Mouse (Mus musculus) embryo, embryonic 10 days (tissue): ENCODE measurements around the gene Crybg2.

Experiments used
- DNase-seq: peaks from one replicate; pipeline ENCODE4 v3.0.0-alpha.2; 2015; ENCODE audit warnings: low spot score

Gene Crybg2

GRCm38 (mm10) chr4:134094923-134095547 lies 34.4 kb downstream of the Crybg2 start, which contains the start of gene Cd52:
Cd52 (minus strand) TSS chr4:134095082.
- no peak for DNase-seq

GRCm38 (mm10) chr4:134096120-134096519 lies 35.5 kb downstream of the Crybg2 start:
- DNase-seq: no peak

DNA sequence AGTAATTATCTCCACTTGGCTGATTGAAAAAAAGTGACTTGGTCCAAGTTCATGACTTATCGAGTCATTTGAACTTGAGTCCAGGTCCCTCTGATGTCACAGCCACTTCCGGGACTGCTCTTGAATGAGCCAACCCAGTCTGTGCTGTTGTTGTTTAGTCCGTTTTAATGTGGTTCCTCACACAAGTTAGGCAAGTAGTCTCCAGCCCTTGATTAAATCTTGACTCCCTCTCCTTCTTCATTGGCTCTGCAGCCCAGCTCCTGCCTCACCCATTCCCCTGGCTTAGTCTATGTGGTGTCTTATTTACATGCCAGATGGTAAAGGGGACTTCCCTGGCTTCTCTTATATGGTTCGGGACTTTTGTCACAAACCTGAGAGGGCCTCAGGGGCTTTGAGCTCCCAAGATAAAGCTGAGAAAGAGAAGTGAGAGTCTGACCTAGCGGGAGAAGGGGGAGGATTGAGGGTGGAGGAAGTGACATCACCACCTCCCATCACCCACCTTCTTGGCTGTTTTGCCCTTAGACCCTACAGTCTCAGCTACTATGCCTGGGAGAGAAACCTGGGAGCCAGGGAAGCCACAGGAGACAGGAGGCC lies 36.5 kb downstream of the Crybg2 start:
- no peak for DNase-seq

DNA sequence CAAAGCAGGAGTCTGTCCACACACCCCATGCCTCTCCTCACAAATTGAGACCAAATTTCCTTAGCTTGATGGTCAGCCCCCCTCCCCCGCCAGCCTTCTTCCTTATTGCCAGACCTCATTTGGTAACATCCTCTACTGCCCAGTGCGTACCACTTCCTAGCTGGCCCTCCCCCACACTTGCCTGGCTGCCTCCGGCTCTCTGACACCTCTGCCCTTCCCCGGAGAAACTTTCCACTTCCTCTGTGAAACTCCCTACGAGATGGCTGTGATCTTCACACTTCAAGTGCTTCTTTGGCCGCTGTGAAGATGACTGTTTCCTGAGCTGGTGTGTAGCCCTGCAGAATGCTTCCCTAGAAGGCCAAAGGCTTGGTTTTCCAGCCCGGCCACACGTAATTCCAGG lies 38.0 kb downstream of the Crybg2 start:
- DNase-seq: no peak

- no peak for DNase-seq
Observed at GRCm38 (mm10) chr4:134100245-134100644, 39.6 kb downstream of the Crybg2 start.

- DNase-seq: peak; percentile 95
Observed at GRCm38 (mm10) chr4:134101979-134102741, 41.5 kb downstream of the Crybg2 start, which contains the start of gene Ubxn11. Ubxn11 (plus strand) TSS chr4:134102570.

DNA sequence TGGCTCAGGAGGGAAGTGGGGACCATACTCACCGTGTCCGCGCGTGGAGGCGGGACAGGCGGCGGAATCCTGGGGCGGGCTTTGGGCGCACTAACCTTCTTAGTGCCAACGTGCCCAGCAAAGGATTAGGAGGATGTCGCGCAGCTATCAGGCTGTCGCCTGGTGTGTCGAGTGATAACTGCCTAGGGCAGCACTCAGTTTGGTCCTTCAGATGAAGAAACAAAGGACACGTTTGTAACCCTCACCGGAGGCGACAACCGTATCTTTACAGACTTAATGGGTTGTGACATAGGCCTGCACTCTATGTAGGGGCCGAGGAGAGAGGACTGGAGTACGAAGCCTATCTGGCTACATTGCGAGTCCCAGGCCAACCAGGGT lies 42.1 kb downstream of the Crybg2 start:
- DNase-seq: no peak

- DNase-seq: no peak
Observed at GRCm38 (mm10) chr4:134106105-134106504, 45.5 kb downstream of the Crybg2 start.

- DNase-seq: no peak
Observed at GRCm38 (mm10) chr4:134107730-134108129, 47.1 kb downstream of the Crybg2 start.

DNA sequence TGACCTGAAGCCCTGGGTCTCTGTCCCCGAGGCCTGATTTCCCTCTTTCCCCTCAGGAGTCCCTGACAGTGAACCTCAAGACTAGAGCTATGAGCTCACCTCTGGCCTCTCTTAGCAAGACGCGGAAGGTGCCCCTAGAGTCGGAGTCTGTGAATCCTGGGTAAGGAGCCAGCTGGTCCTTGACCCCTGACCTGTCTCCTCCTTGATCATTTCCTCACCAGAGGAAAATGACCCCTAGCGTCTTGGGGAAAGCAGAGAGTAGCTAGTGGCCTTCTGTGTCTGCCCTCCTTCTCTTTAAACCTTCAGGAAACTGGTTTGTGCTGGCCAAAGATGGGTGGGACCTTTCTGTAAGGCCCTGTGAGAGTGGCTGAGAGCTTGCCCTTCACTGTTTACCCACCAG lies 47.6 kb downstream of the Crybg2 start:
- peak; percentile 55 for DNase-seq

- no peak for DNase-seq
Observed at GRCm38 (mm10) chr4:134110653-134111052, 50.0 kb downstream of the Crybg2 start.

DNA sequence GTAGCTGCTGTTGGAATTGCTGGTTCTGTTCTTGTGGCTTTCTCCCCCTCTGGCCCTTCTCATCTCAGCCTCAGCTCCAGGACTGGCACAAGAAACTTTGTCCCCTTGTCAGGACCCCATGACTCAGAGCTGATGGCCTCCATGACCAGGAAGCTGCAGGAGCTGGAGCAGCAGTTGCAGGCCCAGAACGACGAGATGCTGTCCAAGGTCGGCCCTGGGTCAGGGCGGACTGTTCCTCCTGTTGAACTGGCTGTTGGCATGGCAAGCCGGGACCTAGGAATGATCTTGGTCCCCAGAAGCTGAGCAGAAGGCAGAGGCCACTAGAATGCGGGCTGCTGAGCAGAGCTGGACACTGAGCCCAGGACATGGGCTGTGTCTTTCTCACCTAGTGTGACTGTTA lies 51.8 kb downstream of the Crybg2 start:
- no peak for DNase-seq

- DNase-seq: peak; percentile 48
Observed at GRCm38 (mm10) chr4:134113356-134113994, 52.9 kb downstream of the Crybg2 start.

DNA sequence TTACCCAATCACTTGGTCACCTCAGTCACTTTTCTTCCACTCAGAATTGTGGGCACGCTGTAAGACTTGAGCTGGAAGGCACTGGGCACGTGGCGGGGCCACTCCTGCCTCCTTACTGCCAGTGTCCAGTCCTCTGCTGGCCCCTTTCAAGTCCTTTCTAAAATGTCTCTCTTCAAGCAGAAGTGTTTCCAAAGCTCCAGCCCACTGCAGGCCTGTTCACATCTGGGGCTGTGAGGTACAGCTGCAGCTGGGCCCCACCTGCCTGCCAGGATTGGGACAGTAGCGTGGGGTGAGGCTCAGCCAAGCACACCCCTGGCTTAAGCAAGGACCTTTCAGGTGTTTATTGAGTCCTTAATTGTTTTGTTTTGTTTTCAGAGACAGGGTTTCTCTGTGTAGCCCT lies 53.4 kb downstream of the Crybg2 start:
- no peak for DNase-seq

GRCm38 (mm10) chr4:134115215-134116144 lies 54.9 kb downstream of the Crybg2 start:
- DNase-seq: no peak

DNA sequence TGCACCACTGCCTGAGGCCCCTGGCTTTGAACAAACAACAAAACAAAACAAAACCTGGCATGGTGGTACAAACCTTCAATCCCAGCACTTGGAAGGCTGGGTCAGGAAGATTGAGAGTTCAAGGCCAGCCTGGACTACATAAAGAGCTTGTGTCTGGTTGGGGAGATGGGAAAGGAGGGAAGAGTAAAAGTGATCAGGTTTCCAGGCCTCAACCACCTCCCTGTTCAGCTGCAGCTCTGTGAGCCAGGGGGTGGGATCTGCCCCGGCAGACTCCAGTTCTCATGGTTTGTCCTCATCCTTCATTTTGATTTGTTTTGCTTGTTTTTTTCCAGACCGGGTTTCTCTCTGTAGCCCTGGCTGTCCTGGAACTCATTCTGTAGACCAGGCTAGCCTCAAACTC lies 55.9 kb downstream of the Crybg2 start:
- no peak for DNase-seq

DNA sequence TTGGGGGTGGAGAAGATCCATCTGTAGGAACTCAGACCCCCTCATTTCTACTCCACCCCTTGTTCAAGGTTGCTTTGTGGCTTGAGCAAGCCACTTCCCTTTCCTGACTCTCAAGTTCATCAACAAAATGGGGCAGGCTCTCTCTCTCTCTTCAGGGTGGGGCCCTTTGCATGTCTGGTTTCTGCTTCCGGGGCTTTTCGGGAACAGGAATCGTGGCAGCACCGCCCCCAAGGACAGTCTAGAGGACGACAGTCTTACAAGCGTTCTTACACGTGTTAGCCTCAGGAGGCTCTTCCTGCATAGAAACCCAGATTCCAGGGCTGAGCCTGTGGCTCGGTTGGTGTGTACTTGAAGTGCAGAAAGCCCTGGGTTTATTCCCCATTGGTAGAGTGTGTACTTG lies 56.4 kb downstream of the Crybg2 start:
- no peak for DNase-seq

DNA sequence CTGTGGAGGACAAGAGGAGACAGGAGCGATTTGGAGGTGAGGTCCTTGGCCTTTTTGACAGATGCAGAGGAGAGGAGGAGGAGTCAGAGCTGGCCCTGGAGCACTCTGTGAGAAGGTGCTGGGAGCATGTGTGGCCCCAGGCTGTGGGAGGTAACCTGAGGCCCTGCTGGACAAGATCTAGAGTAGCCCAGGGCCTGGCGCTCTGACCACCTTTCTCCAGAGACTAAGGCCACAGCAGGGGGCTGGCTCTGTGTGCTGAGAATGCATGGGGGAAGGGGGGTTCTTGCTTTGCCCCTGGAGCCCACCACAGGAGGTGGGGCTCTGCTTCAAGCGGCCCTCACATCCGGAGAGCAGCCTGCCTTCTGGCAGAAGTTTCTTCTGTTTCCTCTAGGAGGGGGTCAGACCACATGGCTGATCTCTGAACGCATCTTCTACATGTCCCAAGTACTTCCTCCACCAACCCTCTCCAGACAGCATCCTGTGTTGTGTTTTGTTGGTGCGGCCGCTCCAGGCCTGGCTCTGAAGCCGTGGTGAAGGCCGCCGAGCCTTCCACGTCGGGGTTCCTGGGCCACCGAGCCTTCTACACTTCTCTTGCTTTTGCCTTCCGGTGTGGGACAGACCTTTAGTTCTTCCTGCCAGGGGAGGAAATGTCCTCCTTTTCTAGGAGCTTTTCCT lies 57.6 kb downstream of the Crybg2 start:
- DNase-seq: no peak

DNA sequence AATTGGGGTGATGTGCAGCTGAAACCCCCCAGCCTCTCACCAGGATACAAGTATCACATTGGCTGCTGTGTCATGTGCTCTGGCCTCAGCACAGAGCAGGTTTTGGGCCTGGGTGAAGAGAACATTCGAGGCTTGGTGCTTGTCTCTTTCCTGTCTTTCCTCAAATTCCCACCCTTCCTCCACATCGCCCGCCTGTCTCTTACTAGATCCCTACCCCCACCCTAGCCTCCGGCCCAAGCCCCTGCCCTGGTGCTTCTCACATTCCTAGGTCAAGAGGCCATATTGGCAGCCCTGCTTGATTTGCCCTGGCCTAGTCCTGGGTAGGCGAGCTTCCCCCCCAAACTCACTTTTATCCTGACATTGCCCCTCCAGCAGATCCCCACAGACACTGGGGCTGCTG lies 58.4 kb downstream of the Crybg2 start:
- no peak for DNase-seq

GRCm38 (mm10) chr4:134119644-134120043 lies 59.0 kb downstream of the Crybg2 start:
- no peak for DNase-seq

DNA sequence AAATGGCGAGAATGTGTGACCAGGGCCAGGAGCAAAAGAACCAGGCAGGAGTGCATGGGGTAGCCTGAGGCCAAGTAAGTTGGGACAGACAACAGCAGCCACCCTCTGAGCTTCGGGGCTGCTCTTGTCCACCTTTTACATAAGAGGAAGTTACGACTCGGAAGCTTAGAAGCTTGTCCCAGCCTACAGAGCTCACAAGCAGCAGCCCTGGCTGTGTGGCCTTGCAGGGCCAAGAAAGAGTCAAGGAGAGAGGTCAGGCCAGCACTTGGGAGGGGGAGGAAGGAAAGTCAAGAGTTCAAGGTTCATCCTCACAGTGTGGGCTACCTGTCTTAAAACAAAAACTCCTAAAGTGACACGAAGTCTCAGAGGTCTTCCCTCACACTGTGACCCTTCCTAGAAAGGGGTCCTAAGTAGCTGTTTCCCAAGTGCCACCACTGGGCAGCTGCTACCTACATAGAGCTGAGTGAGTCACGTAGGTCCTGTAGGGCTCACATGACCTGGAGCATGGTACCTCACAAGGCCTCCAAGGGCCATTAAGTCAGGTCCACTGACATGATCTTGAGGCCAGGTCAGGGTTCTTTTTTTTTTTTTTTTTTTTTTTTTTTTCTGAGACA lies 59.7 kb downstream of the Crybg2 start:
- DNase-seq: no peak
